Mouse (Mus musculus) forebrain, embryonic 14.5 days (tissue): Measurements from ENCODE around the gene Gm4846. TPM values are rescaled to one million over a fixed set of nuclear protein-coding genes. Genes with fewer than 3 reads are reported as not detected.

Source experiments
- ATAC-seq: fragments of 200-750 bp; cut with Nextera tagmentation; 2 replicates; pipeline ENCODE4 v1.8.0; 2017; ENCODE audit warnings: mild to moderate bottlenecking, moderate library complexity
- DNase-seq: peaks from one replicate; pipeline ENCODE4 v3.0.0-alpha.2; 2015; ENCODE audit warnings: low spot score
- H3K27ac ChIP-seq: fragments of 300-500 bp; sonication (generic); 2 replicates; pipeline ENCODE4 v1.5.1; 2014; ENCODE audit warnings: low read depth, mild to moderate bottlenecking, control low read depth, low read length, moderate library complexity
- H3K27me3 ChIP-seq: fragments of 300-500 bp; sonication (generic); replicated peaks from 2 replicates; pipeline ENCODE4 v1.6.1; 2014; ENCODE audit warnings: low read length, control low read depth, mixed read lengths; ENCODE audit not compliant: control insufficient read depth, insufficient read depth
- H3K36me3 ChIP-seq: fragments of 300-500 bp; sonication (generic); 2 replicates; pipeline ENCODE4 v1.6.1; 2014; ENCODE audit warnings: low read length, control low read depth; ENCODE audit not compliant: control insufficient read depth, insufficient read depth
- H3K4me1 ChIP-seq: fragments of 300-500 bp; sonication (generic); 2 replicates; pipeline ENCODE4 v1.6.1; 2014; ENCODE audit warnings: antibody characterized with exemption, low read length, control low read depth; ENCODE audit not compliant: control insufficient read depth, insufficient read depth
- H3K4me2 ChIP-seq: fragments of 300-500 bp; sonication (generic); 2 replicates; pipeline ENCODE4 v1.6.1; 2014; ENCODE audit warnings: mild to moderate bottlenecking, control low read depth, low read length
- H3K4me3 ChIP-seq: fragments of 300-500 bp; sonication (generic); 2 replicates; pipeline ENCODE4 v1.5.1; 2014; ENCODE audit warnings: low read depth, low read length, control low read depth
- H3K9ac ChIP-seq: fragments of 300-500 bp; sonication (generic); 2 replicates; pipeline ENCODE4 v1.6.1; 2014; ENCODE audit warnings: mild to moderate bottlenecking, low read length, control low read depth, moderate library complexity
- H3K9me3 ChIP-seq: fragments of 300-500 bp; sonication (generic); replicated peaks from 2 replicates; pipeline ENCODE4 v1.6.1; 2016; ENCODE audit warnings: low read length, control low read depth, mixed read lengths; ENCODE audit not compliant: control insufficient read depth
- WGBS: fragments of 180-500 bp; shearing (Covaris S2); extraction: QIAGEN DNeasy Blood & Tissue Kit; methylation state at CpG from one replicate; pipeline ENCODE4 v1.1.7; 2014; 5-methylcytosine and 5-hydroxymethylcytosine counted together
- polyA plus RNA-seq: library from polyadenylated mRNA; unstranded; fragments of >200 nt; fragmentation: Nextera tagmentation; extraction: Ambion mirVana; gene quantifications from 2 replicates; pipeline ENCODE4 v1.2.1, GENCODE M21; 2014

Gene Gm4846
- polyA plus RNA-seq, 1 experiment from 2014 or later = not detected

DNA sequence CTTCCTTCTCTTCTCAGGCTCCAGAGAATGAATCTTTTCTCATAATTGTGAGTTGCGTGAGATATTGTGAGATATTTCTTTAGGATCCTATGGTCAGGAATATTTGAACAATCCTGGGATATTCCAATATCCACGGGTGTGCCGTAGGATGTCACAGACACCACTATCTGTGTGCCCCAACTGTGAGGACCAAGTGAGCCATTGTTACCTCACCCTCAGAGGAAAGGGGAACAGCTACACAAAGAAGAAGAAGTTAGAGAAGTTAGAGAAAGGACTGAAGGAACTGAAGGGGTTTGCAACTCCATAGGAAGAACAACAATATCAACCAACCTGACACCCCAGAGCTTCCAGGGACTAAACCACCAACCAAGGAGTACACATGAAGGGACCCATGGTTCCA lies 55.4 kb downstream of the Gm4846 start:
- Histone ChIP-seq H3K27me3 (no peaks in the 10 kb centered on the region), H3K9ac (no peak overlapping the region), H3K4me1 (no peaks in the 10 kb centered on the region), H3K9me3 (no peaks in the 10 kb centered on the region), H3K27ac (no peak overlapping the region), H3K4me2 (no peak overlapping the region), H3K36me3 (no peaks in the 10 kb centered on the region), H3K4me3 (no peak overlapping the region)
- DNase-seq = no peak
- no peak for ATAC-seq
- 88% methylated on average over 3 of the region's 3 CpGs for WGBS

DNA sequence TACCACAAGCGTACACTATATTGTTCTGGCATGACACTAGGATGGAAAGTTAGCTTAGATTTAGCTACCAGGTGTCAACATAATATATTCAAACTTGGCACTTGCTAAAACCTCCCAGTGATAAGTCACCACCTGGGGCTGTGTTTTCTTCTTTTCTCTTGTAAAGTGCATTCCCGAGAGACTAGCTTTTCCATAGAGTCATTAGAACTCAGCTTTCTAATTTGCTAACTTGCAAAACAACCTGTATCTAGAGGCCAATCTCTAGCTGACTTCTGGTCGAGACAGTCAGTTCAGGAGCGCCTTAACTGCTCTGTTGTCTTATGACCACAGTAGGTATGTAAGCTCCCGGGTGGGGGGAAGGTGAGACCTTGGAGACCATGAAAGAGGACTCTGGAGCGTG lies 58.0 kb downstream of the Gm4846 start:
- Histone ChIP-seq H3K27ac (no peak overlapping the region), H3K9ac (no peak overlapping the region), H3K4me3 (no peak overlapping the region), H3K4me1 (no peaks in the 10 kb centered on the region), H3K36me3 (no peaks in the 10 kb centered on the region), H3K9me3 (no peaks in the 10 kb centered on the region), H3K4me2 (no peak overlapping the region), H3K27me3 (no peaks in the 10 kb centered on the region)
- ATAC-seq = no peak
- 71% methylated on average over 6 of the region's 6 CpGs for WGBS
- DNase-seq = no peak

Other genes starting within 250 kb of the Gm4846 start
- 2.6 TPM in 2 replicates for gene Ildr2, start 243.4 kb downstream of the Gm4846 start, polyA plus RNA-seq
- 113 and 127 TPM in 2 replicates for gene Tada1, start 118.5 kb downstream of the Gm4846 start, polyA plus RNA-seq
- gene Pogk, start 87.7 kb downstream of the Gm4846 start, polyA plus RNA-seq = 34.0 and 36.4 TPM in 2 replicates
- not detected in 2 replicates for gene Gm4847, start 150.1 kb upstream of the Gm4846 start, polyA plus RNA-seq
- gene Fmo9, start 184.3 kb upstream of the Gm4846 start, polyA plus RNA-seq = not detected in 2 replicates